Mouse (Mus musculus) testis, adult 2 months (tissue): Measurements from ENCODE around the gene Hebp1.
A peak's percentile ranks its signal among the peaks of the same experiment; 100 is the strongest.

Experiments used
- CTCF ChIP-seq: fragments of 200-500 bp; IDR thresholded peaks from 2 replicates; pipeline ENCODE4 v1.5.1; 2012; ENCODE audit warnings: low read depth, mild to moderate bottlenecking, inconsistent platforms, low read length, moderate library complexity; ENCODE audit not compliant: control insufficient read depth, insufficient read depth, insufficient replicate concordance
- POLR2A ChIP-seq: fragments of 200-500 bp; IDR thresholded peaks from 2 replicates; pipeline ENCODE4 v1.6.1; 2012; ENCODE audit warnings: low read depth, mild to moderate bottlenecking, inconsistent platforms, low read length, moderate library complexity; ENCODE audit not compliant: control insufficient read depth

DNA sequence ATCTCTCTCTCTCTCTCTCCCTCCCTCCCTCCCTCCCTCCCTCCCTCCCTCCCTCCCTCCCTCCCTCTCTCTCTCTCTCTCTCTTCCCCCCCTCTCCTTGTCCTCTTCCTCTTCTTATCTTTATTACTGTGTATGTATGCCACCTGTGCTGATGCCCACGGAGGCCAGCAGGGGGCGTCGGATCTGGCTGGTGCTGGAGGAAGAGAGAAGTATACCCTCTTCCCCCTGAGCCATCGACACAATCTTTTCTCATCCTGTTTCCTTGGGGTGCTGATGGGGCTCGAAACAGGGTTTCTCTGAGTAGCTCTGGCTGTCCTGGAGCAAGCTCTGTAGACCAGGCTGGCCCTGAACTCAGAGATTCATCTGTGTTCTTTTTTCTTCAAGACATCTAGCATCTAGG is 14.9 kb downstream of the Hebp1 start:
- TF ChIP-seq POLR2A (no peak), CTCF (peak; percentile 69; the same call in 1 of the 2 replicates)
